Mouse (Mus musculus) midbrain, embryonic 14.5 days (tissue): ENCODE measurements at regions not wholly inside any gene's neighbourhood (a gene's known extent, or its start where the extent isn't known, plus 50 kb on each side); places are given as distances from the start of the nearest gene placed in this dataset.

ENCODE experiments used
- ATAC-seq: fragments of 200-750 bp; cut with Nextera tagmentation; 2 replicates; pipeline ENCODE4 v1.8.0; 2017; ENCODE audit warnings: moderate number of reproducible peaks, moderate library complexity; ENCODE audit not compliant: low FRiP score, low TSS enrichment
- DNase-seq: peaks from one replicate; pipeline ENCODE4 v3.0.0-alpha.2; 2015
- H3K27ac ChIP-seq: fragments of 300-500 bp; sonication (generic); replicated peaks from 2 replicates; pipeline ENCODE4 v1.5.1; 2014; ENCODE audit warnings: mild to moderate bottlenecking, low read depth, low read length, moderate library complexity
- H3K27me3 ChIP-seq: fragments of 300-500 bp; sonication (generic); 2 replicates; pipeline ENCODE4 v1.6.1; 2014; ENCODE audit warnings: low read length, control low read depth, mixed read lengths; ENCODE audit not compliant: control insufficient read depth, insufficient read depth
- H3K36me3 ChIP-seq: fragments of 300-500 bp; sonication (generic); 2 replicates; pipeline ENCODE4 v1.6.1; 2014; ENCODE audit warnings: low read length, control low read depth; ENCODE audit not compliant: control insufficient read depth, insufficient read depth
- H3K4me1 ChIP-seq: fragments of 300-500 bp; sonication (generic); 2 replicates; pipeline ENCODE4 v1.6.1; 2014; ENCODE audit warnings: mild to moderate bottlenecking, antibody characterized with exemption, low read length, control low read depth; ENCODE audit not compliant: control insufficient read depth, insufficient read depth
- H3K4me2 ChIP-seq: fragments of 300-500 bp; sonication (generic); 2 replicates; pipeline ENCODE4 v1.6.1; 2014; ENCODE audit warnings: mild to moderate bottlenecking, low read length, moderate library complexity
- H3K4me3 ChIP-seq: fragments of 300-500 bp; sonication (generic); replicated peaks from 2 replicates; pipeline ENCODE4 v1.5.1; 2014; ENCODE audit warnings: low read depth, low read length
- H3K9ac ChIP-seq: fragments of 300-500 bp; sonication (generic); replicated peaks from 2 replicates; pipeline ENCODE4 v1.6.1; 2014; ENCODE audit warnings: mild to moderate bottlenecking, low read length, moderate library complexity
- H3K9me3 ChIP-seq: fragments of 300-500 bp; sonication (generic); 2 replicates; pipeline ENCODE4 v1.6.1; 2016; ENCODE audit warnings: low read length, control low read depth, mixed read lengths; ENCODE audit not compliant: control insufficient read depth
- WGBS: fragments of 180-500 bp; shearing (Covaris S2); extraction: QIAGEN DNeasy Blood & Tissue Kit; methylation state at CpG from one replicate; pipeline ENCODE4 v1.1.7; 2014; 5-methylcytosine and 5-hydroxymethylcytosine counted together

- WGBS = 93% methylated on average over 5 of the region's 5 CpGs
- H3K4me1 ChIP-seq = no peaks in the 10 kb centered on the region
- H3K27me3 ChIP-seq = no peaks in the 10 kb centered on the region
These were observed 508.0 kb upstream of the Klhl4 start for GRCm38 (mm10) chrX:113966128-113966527.

GRCm38 (mm10) chrX:113993118-113993517, 481.0 kb upstream of the Klhl4 start:
- ATAC-seq = no peak
- H3K27ac ChIP-seq = no peak overlapping the region
- no peak overlapping the region for H3K4me3 ChIP-seq
- H3K9me3 ChIP-seq = no peaks in the 10 kb centered on the region
- 80% methylated on average over 3 of the region's 3 CpGs for WGBS
- H3K9ac ChIP-seq = no peak overlapping the region
- no peak for DNase-seq
- no peaks in the 10 kb centered on the region for H3K27me3 ChIP-seq
- no peaks in the 10 kb centered on the region for H3K36me3 ChIP-seq
- H3K4me1 ChIP-seq = no peaks in the 10 kb centered on the region
- no peak overlapping the region for H3K4me2 ChIP-seq

More at GRCm38 (mm10) chrX:113966128-113966527, 508.0 kb upstream of the Klhl4 start:
- Histone ChIP-seq H3K4me3 (no peak overlapping the region), H3K27ac (no peak overlapping the region), H3K36me3 (no peaks in the 10 kb centered on the region), H3K4me2 (no peak overlapping the region), H3K9me3 (peaks cover 2% of the 10 kb centered on the region; the same call in 1 of the 2 replicates), H3K9ac (no peak overlapping the region)
- ATAC-seq (no peak), DNase-seq (no peak)

- no peak for ATAC-seq
- no peaks in the 10 kb centered on the region for H3K9me3 ChIP-seq
- H3K27ac ChIP-seq = no peak overlapping the region
- no peak overlapping the region for H3K4me2 ChIP-seq
- H3K27me3 ChIP-seq = no peaks in the 10 kb centered on the region
- no peak overlapping the region for H3K4me3 ChIP-seq
- DNase-seq = peak; percentile 51
- 50% methylated on average over 1 of the region's 1 CpGs for WGBS
- no peaks in the 10 kb centered on the region for H3K36me3 ChIP-seq
- no peak overlapping the region for H3K9ac ChIP-seq
- no peaks in the 10 kb centered on the region for H3K4me1 ChIP-seq
These were observed 432.9 kb upstream of the Klhl4 start for GRCm38 (mm10) chrX:114041281-114041680.
